Mouse (Mus musculus): ENCODE results near the gene Gpam. TPM values are rescaled to one million over a fixed set of nuclear protein-coding genes. Genes with fewer than 3 reads are reported as not detected.

Gene Gpam
- total and polyA plus RNA-seq, 3 experiments = 10.3 to 26.7 (median 24.8) TPM

GRCm38 (mm10) chr19:55145136-55145535, 18.1 kb upstream of the Gpam start:
- no peaks in the 10 kb centered on the region for H3K36me3 ChIP-seq (replicated peaks)
- H3K4me1 ChIP-seq (ENCODE audit: insufficient read depth, low read depth, low read length) = no peaks in the 10 kb centered on the region
- H3K9me3 ChIP-seq (replicated peaks) = no peaks in the 10 kb centered on the region
- H3K4me3 ChIP-seq (ENCODE audit: low read depth, low read length) = no peak overlapping the region
- TF ChIP-seq GATA2 (IDR thresholded peaks at IDR 0.05; ENCODE audit: borderline replicate concordance, low read depth, low read length) = no peak
- TF ChIP-seq GATA1 (IDR thresholded peaks at IDR 0.05; ENCODE audit: borderline replicate concordance, low read length) = no peak
- no peak for TF ChIP-seq POLR2AphosphoS5 (IDR thresholded peaks at IDR 0.05; ENCODE audit: insufficient replicate concordance, low read depth, low read length)
- no peak for TF ChIP-seq CTCF (IDR thresholded peaks at IDR 0.05; ENCODE audit: low read depth, low read length)
- TF ChIP-seq TAL1 (conservative IDR thresholded peaks at IDR 0.05; ENCODE audit: low read depth, low read length) = no peak
- ATAC-seq (ENCODE audit: extremely low read depth, insufficient number of reproducible peaks, low FRiP score, poor library complexity, severe bottlenecking) = no peak
- peaks cover 29% of the 10 kb centered on the region for H3K27me3 ChIP-seq (ENCODE audit: insufficient read depth, low read length)
- DNase-seq (ENCODE audit: low spot score) = no peak

- H3K4me1 ChIP-seq (ENCODE audit: insufficient read depth, low read depth, low read length) = no peaks in the 10 kb centered on the region
- ATAC-seq (ENCODE audit: extremely low read depth, insufficient number of reproducible peaks, low FRiP score, poor library complexity, severe bottlenecking) (no peak), DNase-seq (ENCODE audit: low spot score) (no peak)
- no peak overlapping the region for H3K4me3 ChIP-seq (ENCODE audit: low read depth, low read length)
- peaks cover 29% of the 10 kb centered on the region for H3K27me3 ChIP-seq (ENCODE audit: insufficient read depth, low read length)
- no peaks in the 10 kb centered on the region for H3K36me3 ChIP-seq (replicated peaks)
- no peaks in the 10 kb centered on the region for H3K9me3 ChIP-seq (replicated peaks)
- TF ChIP-seq TAL1 (conservative IDR thresholded peaks at IDR 0.05; ENCODE audit: low read depth, low read length) (no peak), CTCF (IDR thresholded peaks at IDR 0.05; ENCODE audit: low read depth, low read length) (no peak), POLR2AphosphoS5 (IDR thresholded peaks at IDR 0.05; ENCODE audit: insufficient replicate concordance, low read depth, low read length) (no peak), GATA2 (IDR thresholded peaks at IDR 0.05; ENCODE audit: borderline replicate concordance, low read depth, low read length) (no peak), GATA1 (IDR thresholded peaks at IDR 0.05; ENCODE audit: borderline replicate concordance, low read length) (no peak)
Measured at GRCm38 (mm10) chr19:55144691-55145090, 17.7 kb upstream of the Gpam start.

- no peaks in the 10 kb centered on the region for H3K36me3 ChIP-seq (replicated peaks)
- no peak for TF ChIP-seq TAL1 (conservative IDR thresholded peaks at IDR 0.05; ENCODE audit: low read depth, low read length)
- no peak for TF ChIP-seq CTCF (IDR thresholded peaks at IDR 0.05; ENCODE audit: low read depth, low read length)
- TF ChIP-seq GATA1 (IDR thresholded peaks at IDR 0.05; ENCODE audit: borderline replicate concordance, low read length) = no peak
- TF ChIP-seq GATA2 (IDR thresholded peaks at IDR 0.05; ENCODE audit: borderline replicate concordance, low read depth, low read length) = no peak
- TF ChIP-seq POLR2AphosphoS5 (IDR thresholded peaks at IDR 0.05; ENCODE audit: insufficient replicate concordance, low read depth, low read length) = no peak
- DNase-seq (ENCODE audit: low spot score) (no peak), ATAC-seq (ENCODE audit: extremely low read depth, insufficient number of reproducible peaks, low FRiP score, poor library complexity, severe bottlenecking) (no peak)
- no peaks in the 10 kb centered on the region for H3K4me1 ChIP-seq (ENCODE audit: insufficient read depth, low read depth, low read length)
- peaks cover 34% of the 10 kb centered on the region for H3K27me3 ChIP-seq (ENCODE audit: insufficient read depth, low read length)
- no peak overlapping the region for H3K4me3 ChIP-seq (ENCODE audit: low read depth, low read length)
- no peaks in the 10 kb centered on the region for H3K9me3 ChIP-seq (replicated peaks)
Measured at GRCm38 (mm10) chr19:55143391-55144300, 16.6 kb upstream of the Gpam start.

- no peaks in the 10 kb centered on the region for H3K36me3 ChIP-seq (replicated peaks)
- H3K9me3 ChIP-seq (replicated peaks) = no peaks in the 10 kb centered on the region
- peaks cover 32% of the 10 kb centered on the region for H3K27me3 ChIP-seq (ENCODE audit: insufficient read depth, low read length)
- no peak overlapping the region for H3K4me3 ChIP-seq (ENCODE audit: low read depth, low read length)
- no peaks in the 10 kb centered on the region for H3K4me1 ChIP-seq (ENCODE audit: insufficient read depth, low read depth, low read length)
- no peak for DNase-seq (ENCODE audit: low spot score)
- TF ChIP-seq TAL1 (conservative IDR thresholded peaks at IDR 0.05; ENCODE audit: low read depth, low read length) (no peak), GATA2 (IDR thresholded peaks at IDR 0.05; ENCODE audit: borderline replicate concordance, low read depth, low read length) (no peak), GATA1 (IDR thresholded peaks at IDR 0.05; ENCODE audit: borderline replicate concordance, low read length) (no peak), POLR2AphosphoS5 (IDR thresholded peaks at IDR 0.05; ENCODE audit: insufficient replicate concordance, low read depth, low read length) (no peak), CTCF (IDR thresholded peaks at IDR 0.05; ENCODE audit: low read depth, low read length) (no peak)
- ATAC-seq (ENCODE audit: extremely low read depth, insufficient number of reproducible peaks, low FRiP score, poor library complexity, severe bottlenecking) = no peak
Measured at GRCm38 (mm10) chr19:55139301-55139700, 12.3 kb upstream of the Gpam start.

GRCm38 (mm10) chr19:55138506-55138905, 11.5 kb upstream of the Gpam start:
- DNase-seq (ENCODE audit: low spot score) = no peak
- Histone ChIP-seq H3K9me3 (replicated peaks) (no peaks in the 10 kb centered on the region), H3K27me3 (ENCODE audit: insufficient read depth, low read length) (peaks cover 29% of the 10 kb centered on the region), H3K36me3 (replicated peaks) (no peaks in the 10 kb centered on the region), H3K4me1 (ENCODE audit: insufficient read depth, low read depth, low read length) (no peaks in the 10 kb centered on the region), H3K4me3 (ENCODE audit: low read depth, low read length) (no peak overlapping the region)
- ATAC-seq (ENCODE audit: extremely low read depth, insufficient number of reproducible peaks, low FRiP score, poor library complexity, severe bottlenecking) = no peak
- TF ChIP-seq GATA1 (IDR thresholded peaks at IDR 0.05; ENCODE audit: borderline replicate concordance, low read length) = no peak
- TF ChIP-seq CTCF (IDR thresholded peaks at IDR 0.05; ENCODE audit: low read depth, low read length) = no peak
- no peak for TF ChIP-seq POLR2AphosphoS5 (IDR thresholded peaks at IDR 0.05; ENCODE audit: insufficient replicate concordance, low read depth, low read length)
- no peak for TF ChIP-seq GATA2 (IDR thresholded peaks at IDR 0.05; ENCODE audit: borderline replicate concordance, low read depth, low read length)
- TF ChIP-seq TAL1 (conservative IDR thresholded peaks at IDR 0.05; ENCODE audit: low read depth, low read length) = no peak

- Histone ChIP-seq H3K27me3 (ENCODE audit: insufficient read depth, low read length) (peaks cover 29% of the 10 kb centered on the region), H3K4me3 (ENCODE audit: low read depth, low read length) (no peak overlapping the region), H3K36me3 (replicated peaks) (no peaks in the 10 kb centered on the region), H3K4me1 (ENCODE audit: insufficient read depth, low read depth, low read length) (no peaks in the 10 kb centered on the region), H3K9me3 (replicated peaks) (no peaks in the 10 kb centered on the region)
- ATAC-seq (ENCODE audit: extremely low read depth, insufficient number of reproducible peaks, low FRiP score, poor library complexity, severe bottlenecking) = no peak
- TF ChIP-seq TAL1 (conservative IDR thresholded peaks at IDR 0.05; ENCODE audit: low read depth, low read length) = no peak
- no peak for TF ChIP-seq GATA2 (IDR thresholded peaks at IDR 0.05; ENCODE audit: borderline replicate concordance, low read depth, low read length)
- TF ChIP-seq CTCF (IDR thresholded peaks at IDR 0.05; ENCODE audit: low read depth, low read length) = no peak
- TF ChIP-seq GATA1 (IDR thresholded peaks at IDR 0.05; ENCODE audit: borderline replicate concordance, low read length) = no peak
- no peak for TF ChIP-seq POLR2AphosphoS5 (IDR thresholded peaks at IDR 0.05; ENCODE audit: insufficient replicate concordance, low read depth, low read length)
- no peak for DNase-seq (ENCODE audit: low spot score)
Measured at GRCm38 (mm10) chr19:55137884-55138283, 10.8 kb upstream of the Gpam start.

All from G1E (cell line).